Mouse (Mus musculus) limb, embryonic 11.5 days (tissue): ENCODE data around the gene Tmem80. TPM values are rescaled to one million over a fixed set of nuclear protein-coding genes. Genes with fewer than 3 reads are reported as not detected.

Source experiments
- ATAC-seq: fragments of 200-750 bp; cut with Nextera tagmentation; 2 replicates; pipeline ENCODE4 v1.8.0; 2017; ENCODE audit warnings: low read depth; ENCODE audit not compliant: insufficient number of reproducible peaks, low FRiP score, low TSS enrichment
- DNase-seq: peaks from one replicate; pipeline ENCODE4 v3.0.0-alpha.2; 2015; ENCODE audit warnings: low spot score
- H3K27ac ChIP-seq: fragments of 300-500 bp; sonication (generic); replicated peaks from 2 replicates; pipeline ENCODE4 v1.5.1; 2014; ENCODE audit warnings: low read depth, mild to moderate bottlenecking, low read length
- H3K27me3 ChIP-seq: fragments of 300-500 bp; sonication (generic); 2 replicates; pipeline ENCODE4 v1.6.1; 2014; ENCODE audit warnings: mild to moderate bottlenecking, low read length, mixed read lengths; ENCODE audit not compliant: control insufficient read depth, insufficient read depth
- H3K36me3 ChIP-seq: fragments of 300-500 bp; sonication (generic); 2 replicates; pipeline ENCODE4 v1.6.1; 2014; ENCODE audit warnings: mild to moderate bottlenecking, low read length, moderate library complexity, mixed read lengths; ENCODE audit not compliant: control insufficient read depth, insufficient read depth
- H3K4me1 ChIP-seq: fragments of 300-500 bp; sonication (generic); 2 replicates; pipeline ENCODE4 v1.6.1; 2014; ENCODE audit warnings: low read length, mixed read lengths; ENCODE audit not compliant: control insufficient read depth, insufficient read depth
- H3K4me2 ChIP-seq: fragments of 300-500 bp; sonication (generic); 2 replicates; pipeline ENCODE4 v1.6.1; 2014; ENCODE audit warnings: low read depth, mild to moderate bottlenecking, moderate library complexity; ENCODE audit not compliant: severe bottlenecking
- H3K4me3 ChIP-seq: fragments of 300-500 bp; sonication (generic); 2 replicates; pipeline ENCODE4 v1.5.1; 2014; ENCODE audit warnings: low read depth, low read length
- H3K9ac ChIP-seq: fragments of 300-500 bp; sonication (generic); 2 replicates; pipeline ENCODE4 v1.6.1; 2014; ENCODE audit warnings: mild to moderate bottlenecking, low read length
- H3K9me3 ChIP-seq: fragments of 300-500 bp; sonication (generic); 2 replicates; pipeline ENCODE4 v1.6.1; 2016; ENCODE audit warnings: low read length; ENCODE audit not compliant: control insufficient read depth
- WGBS: fragments of 180-500 bp; shearing (Covaris S2); extraction: QIAGEN DNeasy Blood & Tissue Kit; methylation state at CpG from one replicate; pipeline ENCODE4 v1.1.7; 2014; 5-methylcytosine and 5-hydroxymethylcytosine counted together
- polyA plus RNA-seq: library from polyadenylated mRNA; unstranded; fragments of >200 nt; fragmentation: Nextera tagmentation; extraction: Ambion mirVana; gene quantifications from 2 replicates; pipeline ENCODE4 v1.2.1, GENCODE M21; 2014

Gene Tmem80
- polyA plus RNA-seq, 1 experiment from 2014 or later = 29.5 TPM

GRCm38 (mm10) chr7:141331990-141332389, 4.5 kb downstream of the Tmem80 start:
- no peak for DNase-seq
- H3K9ac ChIP-seq = no peak overlapping the region
- H3K27ac ChIP-seq = no peak overlapping the region
- 84% methylated on average over 6 of the region's 6 CpGs for WGBS
- H3K4me2 ChIP-seq = no peak overlapping the region
- no peak overlapping the region for H3K4me3 ChIP-seq
- no peaks in the 10 kb centered on the region for H3K9me3 ChIP-seq
- H3K4me1 ChIP-seq = peaks cover under 1% of the 10 kb centered on the region
- ATAC-seq = no peak
- H3K36me3 ChIP-seq = peaks cover 4% of the 10 kb centered on the region; the same call in 1 of the 2 replicates
- no peaks in the 10 kb centered on the region for H3K27me3 ChIP-seq

GRCm38 (mm10) chr7:141335044-141335579, 7.6 kb downstream of the Tmem80 start:
- peaks cover 4% of the 10 kb centered on the region; the same call in 1 of the 2 replicates for H3K36me3 ChIP-seq
- no peak overlapping the region for H3K4me3 ChIP-seq
- no peak overlapping the region for H3K27ac ChIP-seq
- ATAC-seq (no peak), DNase-seq (no peak)
- no peaks in the 10 kb centered on the region for H3K9me3 ChIP-seq
- H3K4me2 ChIP-seq = no peak overlapping the region
- H3K27me3 ChIP-seq = 0 out of 2 replicates have a peak, but pooled peaks cover 2% of the 10 kb centered on the region
- no peak overlapping the region for H3K9ac ChIP-seq
- no peaks in the 10 kb centered on the region for H3K4me1 ChIP-seq
- WGBS = 79% methylated on average over 2 of the region's 2 CpGs

- Histone ChIP-seq H3K4me3 (no peak overlapping the region), H3K36me3 (peaks cover 4% of the 10 kb centered on the region; the same call in 1 of the 2 replicates), H3K9ac (no peak overlapping the region), H3K27me3 (0 out of 2 replicates have a peak, but pooled peaks cover 2% of the 10 kb centered on the region), H3K4me1 (no peaks in the 10 kb centered on the region), H3K9me3 (no peaks in the 10 kb centered on the region), H3K4me2 (no peak overlapping the region), H3K27ac (no peak overlapping the region)
- ATAC-seq (no peak), DNase-seq (no peak)
- WGBS = 89% methylated on average over 4 of the region's 4 CpGs
Observed at GRCm38 (mm10) chr7:141335682-141336081, 8.1 kb downstream of the Tmem80 start.

GRCm38 (mm10) chr7:141336296-141336695, 8.8 kb downstream of the Tmem80 start:
- Histone ChIP-seq H3K27me3 (0 out of 2 replicates have a peak, but pooled peaks cover 2% of the 10 kb centered on the region), H3K9ac (no peak overlapping the region), H3K9me3 (no peaks in the 10 kb centered on the region), H3K4me1 (no peaks in the 10 kb centered on the region), H3K4me3 (no peak overlapping the region), H3K36me3 (peaks cover 4% of the 10 kb centered on the region; the same call in 1 of the 2 replicates), H3K4me2 (no peak overlapping the region), H3K27ac (no peak overlapping the region)
- ATAC-seq (no peak), DNase-seq (no peak)
- WGBS = 91% methylated on average over 3 of the region's 3 CpGs

GRCm38 (mm10) chr7:141337716-141338416, 10.3 kb downstream of the Tmem80 start:
- Histone ChIP-seq H3K9me3 (no peaks in the 10 kb centered on the region), H3K36me3 (peaks cover 4% of the 10 kb centered on the region; the same call in 1 of the 2 replicates), H3K27me3 (0 out of 2 replicates have a peak, but pooled peaks cover 2% of the 10 kb centered on the region), H3K9ac (no peak overlapping the region), H3K27ac (no peak overlapping the region), H3K4me1 (no peaks in the 10 kb centered on the region), H3K4me3 (no peak overlapping the region), H3K4me2 (no peak overlapping the region; the same call in 1 of the 2 replicates)
- ATAC-seq (no peak), DNase-seq (no peak)
- 69% methylated on average over 3 of the region's 3 CpGs for WGBS

- Histone ChIP-seq H3K27ac (no peak within 1 kb of the TSS), H3K9me3 (no peaks in the 10 kb centered on the region), H3K4me3 (peak within 1 kb of the TSS; percentile 12; the same call in 1 of the 2 replicates), H3K36me3 (peaks cover 2% of the 10 kb centered on the region; the same call in 1 of the 2 replicates), H3K27me3 (0 out of 2 replicates have a peak, but pooled peaks cover 2% of the 10 kb centered on the region), H3K9ac (0 out of 2 replicates have a peak within 1 kb of the TSS, but pooled peaks have one; percentile 8), H3K4me1 (no peaks in the 10 kb centered on the region), H3K4me2 (peak within 1 kb of the TSS; percentile 40)
- WGBS = 5% methylated on average over 22 of the region's 23 CpGs
- ATAC-seq = peak; percentile 53
- peak; percentile 59 for DNase-seq
Observed at GRCm38 (mm10) chr7:141338576-141339131, 11.1 kb downstream of the Tmem80 start, which contains the start of gene Eps8l2. Gene Eps8l2, plus strand, starts transcription at chr7:141338880.

- no peak overlapping the region; the same call in 1 of the 2 replicates for H3K4me3 ChIP-seq
- no peak overlapping the region for H3K27ac ChIP-seq
- DNase-seq = no peak
- no peak for ATAC-seq
- H3K27me3 ChIP-seq = 0 out of 2 replicates have a peak, but pooled peaks cover 2% of the 10 kb centered on the region
- H3K36me3 ChIP-seq = no peaks in the 10 kb centered on the region
- H3K9ac ChIP-seq = no peak overlapping the region
- H3K4me2 ChIP-seq = peak overlapping the region; percentile 40
- WGBS = 41% methylated on average over 20 of the region's 20 CpGs
- no peaks in the 10 kb centered on the region for H3K4me1 ChIP-seq
- no peaks in the 10 kb centered on the region for H3K9me3 ChIP-seq
Observed at GRCm38 (mm10) chr7:141339215-141339920, 11.8 kb downstream of the Tmem80 start.

- H3K4me3 ChIP-seq = no peak overlapping the region
- H3K9ac ChIP-seq = no peak overlapping the region
Observed at GRCm38 (mm10) chr7:141340023-141340422, 12.5 kb downstream of the Tmem80 start.

More at GRCm38 (mm10) chr7:141340023-141340422, 12.5 kb downstream of the Tmem80 start:
- WGBS = 82% methylated on average over 7 of the region's 7 CpGs
- Histone ChIP-seq H3K4me1 (no peaks in the 10 kb centered on the region), H3K27me3 (0 out of 2 replicates have a peak, but pooled peaks cover 2% of the 10 kb centered on the region), H3K4me2 (no peak overlapping the region), H3K36me3 (no peaks in the 10 kb centered on the region), H3K9me3 (no peaks in the 10 kb centered on the region), H3K27ac (no peak overlapping the region)
- no peak for ATAC-seq
- no peak for DNase-seq
